Mouse (Mus musculus) 3134 (cell line): ENCODE data around the gene Kif26b.

ENCODE experiments used
- DNase-seq: peaks from one replicate; pipeline ENCODE4 v3.0.0-alpha.2; 2011; ENCODE audit warnings: low spot score; ENCODE audit not compliant: insufficient read length; ENCODE audit errors: extremely low read depth

The Kif26b gene

DNA sequence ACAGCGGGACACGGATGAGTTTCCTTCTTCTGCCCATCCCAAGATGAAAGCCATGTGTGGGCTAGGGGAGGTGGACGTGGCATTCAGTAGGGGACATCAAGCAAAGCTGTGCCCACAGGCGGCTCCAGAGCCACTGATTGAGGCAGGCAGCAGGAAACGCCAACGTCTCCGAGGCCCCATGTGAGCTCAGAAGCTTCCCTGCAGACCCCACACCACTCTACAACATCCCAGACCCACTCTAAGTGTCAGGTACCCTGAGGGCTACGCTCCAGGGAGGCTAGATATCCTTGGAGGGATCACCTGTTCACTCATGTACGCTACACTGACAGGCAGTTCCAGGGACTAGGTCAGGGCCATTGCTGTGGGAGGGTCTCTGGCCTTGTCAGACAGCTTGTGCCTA, 432.7 kb downstream of the Kif26b start:
- DNase-seq: no peak

DNA sequence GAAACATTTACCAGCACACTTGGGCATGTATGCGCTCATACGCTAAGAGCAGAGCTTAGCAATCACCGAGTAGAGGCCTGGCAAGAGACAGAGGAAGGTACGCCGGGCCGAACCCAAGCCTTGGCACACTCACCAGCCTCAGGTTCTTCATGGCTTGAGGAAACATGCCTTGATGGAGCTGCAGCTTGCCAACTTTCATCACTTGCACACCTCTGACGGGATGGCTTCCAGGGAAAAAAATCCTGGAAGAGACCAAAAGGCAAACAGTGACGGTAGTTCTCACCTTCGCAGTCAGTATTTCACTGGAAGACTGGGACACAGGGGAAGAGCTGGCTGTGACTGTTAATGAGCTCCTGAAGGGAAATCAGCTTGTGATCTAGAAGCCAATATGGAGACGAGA, 443.1 kb downstream of the Kif26b start:
- DNase-seq: no peak

DNA sequence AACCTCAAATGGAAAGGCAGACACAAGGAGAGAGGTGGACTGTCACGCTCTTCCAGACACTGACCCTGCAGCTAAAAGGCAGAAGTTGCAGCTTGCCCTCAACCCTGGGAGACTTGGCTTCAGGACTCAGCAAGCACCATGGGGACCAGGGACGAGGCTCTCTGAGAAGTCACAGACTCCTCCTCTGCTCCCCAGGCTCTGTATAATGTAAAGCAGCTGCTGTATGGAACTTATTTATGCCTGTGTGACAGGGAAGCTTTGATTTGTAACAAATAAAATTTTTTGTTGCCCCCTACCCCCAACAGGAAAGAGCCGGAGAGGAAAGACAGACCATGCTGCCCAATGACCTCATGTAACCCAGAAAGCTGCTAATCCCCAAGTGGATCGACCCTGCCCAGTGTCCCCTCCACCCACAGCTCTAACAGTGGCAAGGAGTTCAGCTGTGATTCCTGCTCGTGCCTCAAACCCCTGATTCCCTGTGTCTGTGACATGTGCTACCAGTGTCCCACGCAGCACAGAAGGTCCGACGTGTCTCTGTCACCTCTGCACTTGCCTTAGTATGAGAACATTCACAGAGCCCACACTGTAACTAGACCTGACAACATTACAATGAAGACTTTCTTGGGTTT, 449.8 kb downstream of the Kif26b start:
- no peak for DNase-seq

DNA sequence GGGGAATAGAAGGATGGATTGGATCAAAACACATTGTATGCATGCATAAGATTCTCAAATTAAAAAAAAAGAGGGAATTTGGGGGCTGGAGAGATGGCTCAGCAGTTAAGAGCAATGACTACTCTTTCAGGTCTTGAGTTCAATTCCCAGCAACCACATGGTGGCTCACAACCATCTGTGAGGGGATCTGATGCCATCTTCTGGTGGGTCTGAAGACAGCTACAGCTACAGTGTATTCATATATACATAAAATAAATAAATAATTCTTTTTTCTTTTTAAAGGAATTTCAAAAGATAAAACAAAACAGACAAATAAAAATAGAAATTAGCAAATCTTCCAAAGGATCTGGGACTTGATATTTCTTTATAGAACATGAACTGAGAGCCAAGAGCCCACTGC, 451.3 kb downstream of the Kif26b start:
- DNase-seq: no peak

DNA sequence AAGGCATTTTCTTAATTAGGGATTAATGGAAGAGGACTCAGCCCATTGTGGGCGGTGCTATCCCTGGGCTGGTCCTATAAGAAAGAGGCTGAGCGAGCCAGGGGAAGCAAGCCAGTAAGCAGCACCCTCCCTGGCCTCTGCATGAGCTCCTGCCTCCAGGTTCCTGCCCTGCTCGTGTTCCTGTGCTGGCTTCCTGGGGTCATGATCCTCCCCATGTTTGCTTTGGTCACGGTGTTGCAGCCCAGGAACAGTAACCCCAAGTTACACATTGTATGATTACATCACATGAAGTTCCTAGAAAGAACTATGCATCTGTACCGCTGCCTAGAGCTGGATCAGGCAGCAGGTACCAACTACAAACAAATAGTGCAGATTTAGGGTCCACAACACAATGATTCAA, 452.7 kb downstream of the Kif26b start:
- no peak for DNase-seq

DNA sequence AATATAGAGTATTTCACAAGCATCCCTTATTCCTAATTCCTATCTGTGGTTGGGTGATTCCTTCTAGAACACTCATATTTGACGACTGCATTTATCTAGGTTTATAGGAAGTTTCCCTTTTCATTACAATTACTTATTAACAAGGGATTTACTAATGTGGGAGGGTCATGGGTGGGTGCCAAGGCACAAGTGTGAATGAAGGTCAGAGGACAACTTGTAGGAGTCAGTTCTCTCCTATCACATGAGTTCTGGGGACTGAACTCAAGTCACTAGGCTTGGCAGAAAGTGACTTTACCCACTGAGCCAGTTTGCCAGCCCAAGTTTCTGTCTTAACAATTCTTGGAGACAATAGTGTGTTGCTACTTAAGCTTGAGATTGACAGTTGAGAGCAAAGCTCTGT, 459.3 kb downstream of the Kif26b start:
- DNase-seq: no peak
